Mouse (Mus musculus): ENCODE results near the gene Mpeg1. TPM values are rescaled to one million over a fixed set of nuclear protein-coding genes. Genes with fewer than 3 reads are reported as not detected.

Mpeg1 gene
- polyA plus RNA-seq, 1 experiment: 3.6 TPM

GRCm38 (mm10) chr19:12496241-12496640, 35.7 kb downstream of the Mpeg1 start:
- no peak overlapping the region for H3K27ac ChIP-seq (ENCODE audit: insufficient read depth, low read length)
- TF ChIP-seq POLR2A (IDR thresholded peaks at IDR 0.05; ENCODE audit: borderline replicate concordance, insufficient read depth, low read length) (no peak), CTCF (IDR thresholded peaks at IDR 0.05; ENCODE audit: borderline replicate concordance, insufficient read depth, low read depth, low read length) (no peak)
- H3K4me3 ChIP-seq (replicated peaks; ENCODE audit: insufficient read depth, low read depth, low read length): no peak overlapping the region
- WGBS: 52% methylated on average over 2 of the region's 2 CpGs
- H3K4me1 ChIP-seq (ENCODE audit: control insufficient read depth, insufficient read depth, low read length): peaks cover 3% of the 10 kb centered on the region; the same call in 1 of the 2 replicates
- no peak for DNase-seq
- H3K27me3 ChIP-seq (ENCODE audit: control insufficient read depth, insufficient read depth, low read length): no peaks in the 10 kb centered on the region

- Histone ChIP-seq H3K27ac (ENCODE audit: insufficient read depth, low read length) (no peak overlapping the region), H3K27me3 (ENCODE audit: control insufficient read depth, insufficient read depth, low read length) (no peaks in the 10 kb centered on the region), H3K4me3 (replicated peaks; ENCODE audit: insufficient read depth, low read depth, low read length) (no peak overlapping the region), H3K4me1 (ENCODE audit: control insufficient read depth, insufficient read depth, low read length) (no peaks in the 10 kb centered on the region)
- TF ChIP-seq CTCF (IDR thresholded peaks at IDR 0.05; ENCODE audit: borderline replicate concordance, insufficient read depth, low read depth, low read length): no peak
- no peak for TF ChIP-seq POLR2A (IDR thresholded peaks at IDR 0.05; ENCODE audit: borderline replicate concordance, insufficient read depth, low read length)
- DNase-seq: no peak
- WGBS: 70% methylated on average over 2 of the region's 2 CpGs
Observed at GRCm38 (mm10) chr19:12497909-12498308, 37.3 kb downstream of the Mpeg1 start.

- no peak overlapping the region for H3K27ac ChIP-seq (ENCODE audit: insufficient read depth, low read length)
- no peak for TF ChIP-seq CTCF (IDR thresholded peaks at IDR 0.05; ENCODE audit: borderline replicate concordance, insufficient read depth, low read depth, low read length)
- TF ChIP-seq POLR2A (IDR thresholded peaks at IDR 0.05; ENCODE audit: borderline replicate concordance, insufficient read depth, low read length): no peak
- H3K4me1 ChIP-seq (ENCODE audit: control insufficient read depth, insufficient read depth, low read length): no peaks in the 10 kb centered on the region
- no peaks in the 10 kb centered on the region for H3K27me3 ChIP-seq (ENCODE audit: control insufficient read depth, insufficient read depth, low read length)
- no peak for DNase-seq
- 59% methylated on average over 4 of the region's 4 CpGs for WGBS
- no peak overlapping the region for H3K4me3 ChIP-seq (replicated peaks; ENCODE audit: insufficient read depth, low read depth, low read length)
Observed at GRCm38 (mm10) chr19:12498321-12498720, 37.7 kb downstream of the Mpeg1 start.

GRCm38 (mm10) chr19:12498941-12499340, 38.4 kb downstream of the Mpeg1 start:
- no peak for DNase-seq
- H3K27me3 ChIP-seq (ENCODE audit: control insufficient read depth, insufficient read depth, low read length): no peaks in the 10 kb centered on the region
- H3K4me1 ChIP-seq (ENCODE audit: control insufficient read depth, insufficient read depth, low read length): no peaks in the 10 kb centered on the region
- H3K27ac ChIP-seq (ENCODE audit: insufficient read depth, low read length): no peak overlapping the region
- no peak for TF ChIP-seq CTCF (IDR thresholded peaks at IDR 0.05; ENCODE audit: borderline replicate concordance, insufficient read depth, low read depth, low read length)
- WGBS: 15% methylated on average over 1 of the region's 1 CpGs
- no peak overlapping the region for H3K4me3 ChIP-seq (replicated peaks; ENCODE audit: insufficient read depth, low read depth, low read length)

- 35% methylated on average over 2 of the region's 2 CpGs for WGBS
- no peak overlapping the region for H3K27ac ChIP-seq (ENCODE audit: insufficient read depth, low read length)
- H3K27me3 ChIP-seq (ENCODE audit: control insufficient read depth, insufficient read depth, low read length): no peaks in the 10 kb centered on the region
- TF ChIP-seq POLR2A (IDR thresholded peaks at IDR 0.05; ENCODE audit: borderline replicate concordance, insufficient read depth, low read length): no peak
- no peak for TF ChIP-seq CTCF (IDR thresholded peaks at IDR 0.05; ENCODE audit: borderline replicate concordance, insufficient read depth, low read depth, low read length)
- no peaks in the 10 kb centered on the region for H3K4me1 ChIP-seq (ENCODE audit: control insufficient read depth, insufficient read depth, low read length)
- H3K4me3 ChIP-seq (replicated peaks; ENCODE audit: insufficient read depth, low read depth, low read length): no peak overlapping the region
- no peak for DNase-seq
Observed at GRCm38 (mm10) chr19:12499485-12499884, 38.9 kb downstream of the Mpeg1 start.

GRCm38 (mm10) chr19:12500124-12500523, 39.5 kb downstream of the Mpeg1 start:
- WGBS: 3% methylated on average over 3 of the region's 3 CpGs
- DNase-seq: peak; percentile 55 to 65

GRCm38 (mm10) chr19:12500881-12501311, 40.3 kb downstream of the Mpeg1 start:
- 1% methylated on average over 38 of the region's 38 CpGs for WGBS
- no peaks in the 10 kb centered on the region for H3K27me3 ChIP-seq (ENCODE audit: control insufficient read depth, insufficient read depth, low read length)
- peak overlapping the region; percentile 69 for H3K4me3 ChIP-seq (replicated peaks; ENCODE audit: insufficient read depth, low read depth, low read length)
- peak overlapping the region; percentile 30; the same call in 1 of the 2 replicates for H3K27ac ChIP-seq (ENCODE audit: insufficient read depth, low read length)
- TF ChIP-seq CTCF (IDR thresholded peaks at IDR 0.05; ENCODE audit: borderline replicate concordance, insufficient read depth, low read depth, low read length) (0 out of 2 replicates have a peak, but pooled peaks have one; percentile 3), POLR2A (IDR thresholded peaks at IDR 0.05; ENCODE audit: borderline replicate concordance, insufficient read depth, low read length) (no peak)
- H3K4me1 ChIP-seq (ENCODE audit: control insufficient read depth, insufficient read depth, low read length): no peaks in the 10 kb centered on the region
- peak; percentile 71 for DNase-seq

More at GRCm38 (mm10) chr19:12500124-12500523, 39.5 kb downstream of the Mpeg1 start:
- no peaks in the 10 kb centered on the region for H3K27me3 ChIP-seq (ENCODE audit: control insufficient read depth, insufficient read depth, low read length)
- TF ChIP-seq CTCF (IDR thresholded peaks at IDR 0.05; ENCODE audit: borderline replicate concordance, insufficient read depth, low read depth, low read length) (no peak), POLR2A (IDR thresholded peaks at IDR 0.05; ENCODE audit: borderline replicate concordance, insufficient read depth, low read length) (no peak)
- H3K27ac ChIP-seq (ENCODE audit: insufficient read depth, low read length): no peak overlapping the region
- peak overlapping the region; percentile 69 for H3K4me3 ChIP-seq (replicated peaks; ENCODE audit: insufficient read depth, low read depth, low read length)
- no peaks in the 10 kb centered on the region for H3K4me1 ChIP-seq (ENCODE audit: control insufficient read depth, insufficient read depth, low read length)

- Histone ChIP-seq H3K27me3 (ENCODE audit: control insufficient read depth, insufficient read depth, low read length) (no peaks in the 10 kb centered on the region), H3K4me3 (replicated peaks; ENCODE audit: insufficient read depth, low read depth, low read length) (peak within 1 kb of the TSS; percentile 69), H3K4me1 (ENCODE audit: control insufficient read depth, insufficient read depth, low read length) (no peaks in the 10 kb centered on the region), H3K27ac (ENCODE audit: insufficient read depth, low read length) (peak within 1 kb of the TSS; percentile 30)
- DNase-seq: peak; percentile 92 to 95
- TF ChIP-seq POLR2A (IDR thresholded peaks at IDR 0.05; ENCODE audit: borderline replicate concordance, insufficient read depth, low read length) (peak; percentile 50; the same call in 1 of the 2 replicates), CTCF (IDR thresholded peaks at IDR 0.05; ENCODE audit: borderline replicate concordance, insufficient read depth, low read depth, low read length) (peak; percentile 93)
- WGBS: under 1% methylated on average over 80 of the region's 80 CpGs
Observed at GRCm38 (mm10) chr19:12501370-12502347, 41.1 kb downstream of the Mpeg1 start, which contains the start of gene Dtx4. Gene Dtx4, minus strand, starts transcription at chr19:12501454.

Data from cerebellum, adult 2 months (tissue).